Mouse (Mus musculus): ENCODE results near the gene Armc10.

DNA sequence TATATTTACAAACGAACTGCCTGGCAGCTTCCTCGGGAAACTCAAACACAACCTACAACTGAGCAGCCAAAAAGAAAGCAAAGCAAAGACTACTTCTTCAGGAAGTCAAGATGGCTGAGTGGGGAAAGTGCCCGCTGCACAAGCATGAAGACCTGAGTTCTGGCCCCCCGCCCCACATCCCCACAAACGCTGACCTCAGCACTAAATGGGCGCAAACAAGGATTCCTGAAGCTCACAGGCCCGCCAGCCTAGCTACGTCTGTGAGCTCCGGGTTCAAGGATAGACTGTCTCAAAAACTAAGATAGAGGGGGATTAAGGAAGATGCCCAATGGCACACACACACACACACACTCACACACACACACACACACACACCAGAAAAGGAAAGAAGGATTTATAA, 32.8 kb downstream of the Armc10 start:
- TF ChIP-seq CTCF (IDR thresholded peaks at IDR 0.05; ENCODE audit: low read depth) = no peak
- no peak for TF ChIP-seq EP300 (IDR thresholded peaks at IDR 0.05; ENCODE audit: low read depth)
